ENCODE assay signal across 8 mouse cellular contexts in the genomic region with DNA sequence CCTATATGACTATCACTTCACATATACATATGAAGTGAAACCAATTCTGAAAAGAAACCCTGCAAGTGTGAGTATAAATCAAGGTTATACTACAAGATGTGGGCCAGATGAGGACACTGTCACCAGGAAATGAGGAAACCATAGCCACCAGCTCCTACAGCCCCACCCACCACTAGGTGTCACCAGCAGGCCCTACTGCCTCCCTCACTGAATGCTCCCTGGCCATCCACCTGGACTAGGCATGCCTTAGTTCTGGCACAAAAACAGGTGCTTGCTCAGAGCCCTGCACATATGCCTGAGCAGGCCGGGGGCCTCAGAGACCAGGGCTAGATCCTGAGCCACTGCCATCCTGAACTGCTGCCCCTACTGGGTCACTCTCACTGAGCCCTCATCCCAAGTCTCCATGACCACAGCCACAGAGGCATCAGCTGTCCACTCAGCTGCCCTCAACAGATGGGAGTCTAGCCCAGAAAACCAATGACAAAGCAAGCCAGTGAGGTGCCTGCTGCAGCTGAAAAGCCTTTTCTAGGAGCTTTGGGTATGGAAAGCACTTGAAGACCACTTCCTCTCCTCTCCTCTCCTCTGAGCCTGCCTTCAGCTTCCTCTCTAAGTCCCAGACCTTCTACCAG. TPM values are rescaled to one million over a fixed set of nuclear protein-coding genes. Genes with fewer than 3 reads are reported as not detected.
A peak's percentile ranks its signal among the peaks of the same experiment; 100 is the strongest.
DNase-seq lines count a peak whose midpoint lies in the region; ATAC-seq and TF ChIP-seq lines count a peak whose summit lies in the region.

No protein-coding gene starts in this region.

- H3K4me1 ChIP-seq in forebrain, postnatal 0 days (ENCODE audit: insufficient read depth), result no peaks in the 10 kb centered on the region
- no peaks in the 10 kb centered on the region for H3K4me1 ChIP-seq in forebrain, embryonic 15.5 days
- H3K4me1 ChIP-seq in embryonic fibroblast, embryonic 13.5 days (ENCODE audit: control insufficient read depth, insufficient read depth, low read length), result no peaks in the 10 kb centered on the region; the same call in 1 of the 2 replicates
- no peaks in the 10 kb centered on the region for H3K4me1 ChIP-seq in liver, embryonic 14.5 days (replicated peaks; ENCODE audit: control insufficient read depth in 2 of 2, insufficient read depth in 2 of 2, low read length in 1 of 2)

- peak; percentile 60 for TF ChIP-seq CTCF in forebrain, postnatal 0 days (IDR thresholded peaks at IDR 0.05; ENCODE audit: low read depth)
- peak; percentile 83 for TF ChIP-seq CTCF in embryonic fibroblast, embryonic 13.5 days (IDR thresholded peaks at IDR 0.05; ENCODE audit: borderline replicate concordance, insufficient read depth, low read length)
- peak; percentile 80 for TF ChIP-seq CTCF in liver, embryonic 14.5 days (IDR thresholded peaks at IDR 0.05; ENCODE audit: low read depth)

- WGBS in forebrain, postnatal 0 days, result 81% methylated on average over 1 of the region's 1 CpGs
- WGBS in forebrain, embryonic 15.5 days, result 86% methylated on average over 1 of the region's 1 CpGs
- 44% methylated on average over 1 of the region's 1 CpGs for WGBS in liver, embryonic 14.5 days (ENCODE audit: insufficient replicate concordance)

- H3K4me2 ChIP-seq in forebrain, postnatal 0 days (ENCODE audit: low read depth), result no peak overlapping the region
- no peak overlapping the region for H3K4me2 ChIP-seq in forebrain, embryonic 15.5 days (replicated peaks)
- no peak overlapping the region for H3K4me2 ChIP-seq in liver, embryonic 14.5 days (ENCODE audit: low read depth)

- TF ChIP-seq POLR2A in embryonic fibroblast, embryonic 13.5 days (IDR thresholded peaks at IDR 0.05; ENCODE audit: low read depth, low read length), result no peak

- H3K27ac ChIP-seq in forebrain, postnatal 0 days (ENCODE audit: low read depth, low read length), result no peak overlapping the region
- no peak overlapping the region for H3K27ac ChIP-seq in forebrain, embryonic 15.5 days (replicated peaks)
- no peak overlapping the region for H3K27ac ChIP-seq in embryonic fibroblast, embryonic 13.5 days (ENCODE audit: insufficient read depth, low read length)
- H3K27ac ChIP-seq in liver, embryonic 14.5 days, result no peak overlapping the region

- TF ChIP-seq EP300 in liver, embryonic 14.5 days (IDR thresholded peaks at IDR 0.05; ENCODE audit: low read depth), result no peak

- no peak overlapping the region for H3K4me3 ChIP-seq in forebrain, postnatal 0 days (ENCODE audit: low read depth, low read length)
- H3K4me3 ChIP-seq in forebrain, embryonic 15.5 days, result no peak overlapping the region
- no peak overlapping the region for H3K4me3 ChIP-seq in embryonic fibroblast, embryonic 13.5 days (ENCODE audit: insufficient read depth, low read length)
- H3K4me3 ChIP-seq in liver, embryonic 14.5 days (ENCODE audit: insufficient read depth in 1 of 2, low read depth in 2 of 2, low read length in 2 of 2), result no peak overlapping the region

- no peaks in the 10 kb centered on the region for H3K27me3 ChIP-seq in forebrain, postnatal 0 days (ENCODE audit: insufficient read depth, low read length)
- no peaks in the 10 kb centered on the region for H3K27me3 ChIP-seq in forebrain, embryonic 15.5 days
- no peaks in the 10 kb centered on the region for H3K27me3 ChIP-seq in liver, embryonic 14.5 days (ENCODE audit: control insufficient read depth, insufficient read depth, low read length)

- 0 out of 2 replicates have a peak, but pooled peaks have one; percentile 27 for ATAC-seq in forebrain, postnatal 0 days
- ATAC-seq in forebrain, embryonic 15.5 days (replicated peaks), result no peak
- ATAC-seq in liver, embryonic 14.5 days (ENCODE audit: insufficient read depth), result no peak

- no peak for DNase-seq in forebrain, postnatal 0 days
- peak; percentile 43 for DNase-seq in urinary bladder, postnatal 25 days (ENCODE audit: low spot score)
- DNase-seq in urinary bladder, adult 18-20 months (ENCODE audit: low spot score in 2 of 2), result no peak
- no peak for DNase-seq in liver, embryonic 14.5 days (ENCODE audit: low read depth in 3 of 3, low spot score in 3 of 3)
- peak; percentile 57 for DNase-seq in right cerebral cortex, postnatal 25 days
- no peak for DNase-seq in c-Kit-positive CD71-positive TER-119-positive erythroid progenitor cells, embryonic 14.5 days (ENCODE audit: low spot score)

- no peaks in the 10 kb centered on the region for H3K9me3 ChIP-seq in forebrain, postnatal 0 days (ENCODE audit: low read length)
- H3K9me3 ChIP-seq in forebrain, embryonic 15.5 days, result no peaks in the 10 kb centered on the region
- H3K9me3 ChIP-seq in liver, embryonic 14.5 days (ENCODE audit: control insufficient read depth, low read length), result no peaks in the 10 kb centered on the region

- peaks cover 41% of the 10 kb centered on the region for H3K36me3 ChIP-seq in forebrain, postnatal 0 days (ENCODE audit: insufficient read depth)
- H3K36me3 ChIP-seq in forebrain, embryonic 15.5 days, result no peaks in the 10 kb centered on the region
- no peaks in the 10 kb centered on the region for H3K36me3 ChIP-seq in liver, embryonic 14.5 days (replicated peaks; ENCODE audit: control insufficient read depth, insufficient read depth, low read depth)

- no peak overlapping the region for H3K9ac ChIP-seq in forebrain, postnatal 0 days
- H3K9ac ChIP-seq in forebrain, embryonic 15.5 days (replicated peaks), result no peak overlapping the region
- H3K9ac ChIP-seq in liver, embryonic 14.5 days (replicated peaks), result no peak overlapping the region

RNA-seq across cellular contexts. Expression of a gene that starts 6.2 kb away (rescaled TPM):
- total RNA-seq in forebrain, postnatal 0 days (2014; rRNA removed), result 49.9 and 55.6 TPM in 2 replicates
- 39.1 and 49.1 TPM in 2 replicates for polyA plus RNA-seq in forebrain, postnatal 0 days (2015; fragmentation: Nextera tagmentation; extraction: Ambion mirVana)
- polyA plus RNA-seq in forebrain, embryonic 15.5 days (2015; fragmentation: Nextera tagmentation; extraction: Ambion mirVana), result 24.2 and 25.3 TPM in 2 replicates
- 8.2 and 9.7 TPM in 2 replicates for polyA plus RNA-seq in embryonic fibroblast, embryonic 13.5 days (2011; ENCODE audit: insufficient read length, low read depth, missing spikeins)
- 0.69 and 0.77 TPM in 2 replicates for polyA plus RNA-seq in liver, embryonic 14.5 days (2012; rRNA removed)
- 0.49 and 1.2 TPM in 2 replicates for polyA plus RNA-seq in liver, embryonic 14.5 days (2014; fragmentation: Nextera tagmentation; extraction: Ambion mirVana)

RNA-seq across cellular contexts. Expression of a gene that starts 35.0 kb away (rescaled TPM):
- 31.8 and 41.2 TPM in 2 replicates for total RNA-seq in forebrain, postnatal 0 days (2014; rRNA removed)
- 17.2 and 19.8 TPM in 2 replicates for polyA plus RNA-seq in forebrain, postnatal 0 days (2015; fragmentation: Nextera tagmentation; extraction: Ambion mirVana)
- 15.1 and 15.2 TPM in 2 replicates for polyA plus RNA-seq in forebrain, embryonic 15.5 days (2015; fragmentation: Nextera tagmentation; extraction: Ambion mirVana)
- polyA plus RNA-seq in embryonic fibroblast, embryonic 13.5 days (2011; ENCODE audit: insufficient read length, low read depth, missing spikeins), result 27.2 and 28.2 TPM in 2 replicates
- 0.29 and 0.40 TPM in 2 replicates for polyA plus RNA-seq in liver, embryonic 14.5 days (2012; rRNA removed)
- polyA plus RNA-seq in liver, embryonic 14.5 days (2014; fragmentation: Nextera tagmentation; extraction: Ambion mirVana), result 0.33 and 0.61 TPM in 2 replicates

Comparison
In these comparisons a context has a peak if more than half of its experiments do, and no peak if none do; other contexts are left out.
1. DNase-seq: peak in urinary bladder, postnatal 25 days (single experiment) and right cerebral cortex, postnatal 25 days (single experiment); none in forebrain, postnatal 0 days (single experiment), urinary bladder, adult 18-20 months (0 of 2), liver, embryonic 14.5 days (0 of 3) and c-Kit-positive CD71-positive TER-119-positive erythroid progenitor cells, embryonic 14.5 days (single experiment).
2. RNA of a gene that starts 35.0 kb away (polyA plus RNA-seq): 27.2 to 28.2 TPM in embryonic fibroblast, embryonic 13.5 days, 17.2 to 19.8 TPM in forebrain, postnatal 0 days and 15.1 to 15.2 TPM in forebrain, embryonic 15.5 days; 0.29 to 0.61 TPM in liver, embryonic 14.5 days; every median in the first group is over 10 times any median in the second.
3. Peak in every context shown above with its lines, with median percentiles within 50 percentile points of each other: CTCF ChIP-seq.